Mouse (Mus musculus): ENCODE data around the gene Pfdn2. TPM values are rescaled to one million over a fixed set of nuclear protein-coding genes. Genes with fewer than 3 reads are reported as not detected.

Pfdn2 gene
- polyA plus RNA-seq, 1 experiment, result 73.2 TPM

DNA sequence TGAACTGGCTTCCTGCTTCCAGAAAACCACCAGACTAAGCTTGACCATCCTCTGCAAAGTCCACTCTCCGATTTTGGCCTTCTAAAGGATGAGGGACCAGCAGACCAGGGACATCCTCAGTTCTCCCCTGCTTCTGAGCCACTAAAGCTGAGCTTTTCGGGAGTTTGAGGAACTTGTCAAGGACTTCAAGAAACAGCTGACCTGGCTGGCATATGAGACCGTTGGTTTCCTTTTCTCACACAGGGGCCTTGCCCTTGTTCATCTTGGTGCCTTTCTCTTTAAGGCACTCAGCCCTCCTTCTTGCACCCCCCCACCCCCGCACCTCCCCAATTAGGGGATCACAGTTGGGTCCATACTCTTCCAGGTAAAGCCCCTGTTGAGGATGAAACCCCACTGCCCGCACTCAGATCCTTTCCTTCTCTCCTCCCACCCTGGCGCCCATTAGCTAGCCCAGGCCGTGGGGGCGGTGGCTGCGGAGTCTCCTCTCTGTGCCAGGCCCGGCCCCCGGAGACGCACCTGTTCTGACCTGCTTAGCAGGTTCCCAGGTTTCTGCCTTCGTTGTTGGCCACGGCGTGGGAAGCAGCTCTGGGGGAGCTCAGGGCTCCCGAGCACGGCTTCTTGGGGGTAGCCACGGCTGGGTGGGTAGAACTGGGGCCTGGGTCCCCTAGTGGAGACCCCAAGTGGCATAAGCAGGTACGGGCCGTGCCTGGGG lies 24.5 kb downstream of the Pfdn2 start, which contains the start of gene Nectin4:
TSS of gene Nectin4 (plus strand) at position 255 of the 712 bp plus-strand sequence.
- H3K4me3 ChIP-seq (ENCODE audit: insufficient read depth, low read depth, low read length), result no peak within 1 kb of the TSS
- no peak within 1 kb of the TSS for H3K27ac ChIP-seq (replicated peaks; ENCODE audit: low read depth, low read length)

DNA sequence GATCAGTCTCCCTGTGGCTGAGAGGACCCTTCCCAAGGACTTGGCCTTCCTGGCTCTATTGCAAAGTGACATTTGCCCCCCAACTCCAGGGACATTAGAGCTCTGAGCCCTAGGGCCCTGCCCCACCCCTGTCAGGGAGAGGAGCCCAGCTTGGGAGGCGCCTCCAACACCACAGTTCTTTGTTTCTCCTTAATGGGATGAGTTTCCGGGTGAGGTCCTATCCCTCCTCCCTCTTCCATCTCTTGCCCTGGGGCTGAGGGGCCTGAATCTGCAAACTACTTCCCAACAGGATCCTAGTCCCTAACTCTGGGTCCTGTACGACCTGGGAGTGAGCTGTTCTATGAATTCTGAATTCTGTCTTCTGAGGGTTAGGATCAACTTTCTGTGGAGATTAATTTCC lies 27.4 kb downstream of the Pfdn2 start:
- Histone ChIP-seq H3K4me1 (ENCODE audit: control insufficient read depth, insufficient read depth, insufficient read length, low read length) (no peaks in the 10 kb centered on the region), H3K4me3 (ENCODE audit: insufficient read depth, low read depth, low read length) (no peak overlapping the region), H3K27ac (replicated peaks; ENCODE audit: low read depth, low read length) (no peak overlapping the region)

More for the DNA sequence above, 24.5 kb downstream of the Pfdn2 start, which contains the start of gene Nectin4:
- no peaks in the 10 kb centered on the region for H3K4me1 ChIP-seq (ENCODE audit: control insufficient read depth, insufficient read depth, insufficient read length, low read length)

DNA sequence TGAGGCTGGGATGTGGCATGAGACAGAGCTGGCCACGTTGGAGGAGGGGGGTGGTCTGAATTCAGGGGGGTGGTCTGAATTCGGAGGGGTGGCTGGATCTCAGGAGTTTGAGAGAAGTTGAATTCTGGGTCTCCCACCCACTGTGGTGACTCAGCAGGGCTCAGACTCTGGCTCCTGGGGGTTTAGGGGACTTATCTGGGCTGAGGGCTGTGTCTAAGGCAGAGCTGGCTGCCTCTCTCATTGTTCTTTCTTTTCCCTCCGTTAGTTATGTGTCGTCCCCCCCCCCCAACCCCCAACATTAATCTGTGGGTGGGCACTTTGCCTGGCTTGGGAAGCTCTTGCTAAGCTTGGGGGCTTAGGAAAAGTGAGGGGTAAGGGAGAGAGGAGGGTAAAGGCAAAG lies 28.5 kb downstream of the Pfdn2 start:
- H3K4me1 ChIP-seq (ENCODE audit: control insufficient read depth, insufficient read depth, insufficient read length, low read length), result no peaks in the 10 kb centered on the region
- H3K4me3 ChIP-seq (ENCODE audit: insufficient read depth, low read depth, low read length), result no peak overlapping the region
- H3K27ac ChIP-seq (replicated peaks; ENCODE audit: low read depth, low read length), result no peak overlapping the region

DNA sequence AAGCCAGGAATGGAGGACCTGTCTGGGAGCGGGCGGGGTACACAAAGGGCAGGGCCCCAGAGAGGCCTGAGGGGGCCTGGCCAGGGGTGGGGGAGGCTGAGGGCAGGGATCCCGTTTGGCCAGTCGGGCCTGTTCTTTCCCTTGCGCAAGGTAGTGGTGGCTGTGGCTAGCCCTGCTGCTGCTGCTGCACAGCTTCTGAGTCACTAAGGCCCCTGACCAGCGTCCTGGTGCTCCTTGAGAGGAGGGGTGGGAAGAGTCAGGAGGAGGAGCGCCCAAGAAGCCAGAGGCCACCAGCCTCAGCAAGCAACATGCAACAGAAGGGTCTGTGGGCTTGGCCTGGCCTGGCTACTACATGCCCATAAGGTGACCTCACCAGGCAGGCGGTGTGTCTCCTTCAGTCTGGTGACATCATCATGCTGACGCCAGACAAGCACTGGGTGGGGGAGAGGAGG lies 30.2 kb downstream of the Pfdn2 start:
- Histone ChIP-seq H3K27ac (replicated peaks; ENCODE audit: low read depth, low read length) (no peak overlapping the region), H3K4me1 (ENCODE audit: control insufficient read depth, insufficient read depth, insufficient read length, low read length) (0 out of 2 replicates have a peak, but pooled peaks cover 3% of the 10 kb centered on the region)

DNA sequence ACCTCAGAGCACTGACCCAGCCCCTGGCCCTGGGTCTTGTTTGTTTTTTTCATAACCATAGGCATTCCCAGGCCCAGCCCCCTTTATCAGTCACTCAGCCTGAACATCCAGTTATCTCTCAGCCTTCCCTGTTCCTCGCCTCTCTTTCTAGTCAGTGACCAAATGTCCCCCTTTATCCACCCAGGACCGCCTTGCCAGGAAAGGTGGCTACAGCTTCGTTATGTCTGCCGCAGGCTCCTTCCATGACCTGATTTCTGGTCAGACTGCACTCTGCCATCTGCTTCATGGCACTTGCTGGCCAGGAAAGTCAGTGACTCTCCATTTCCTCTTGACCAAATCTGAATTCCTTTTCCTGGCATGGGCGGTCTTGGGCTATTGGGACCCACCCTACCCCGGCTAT lies 32.8 kb downstream of the Pfdn2 start:
- Histone ChIP-seq H3K27ac (replicated peaks; ENCODE audit: low read depth, low read length) (no peak overlapping the region), H3K4me3 (ENCODE audit: insufficient read depth, low read depth, low read length) (no peak overlapping the region), H3K4me1 (ENCODE audit: control insufficient read depth, insufficient read depth, insufficient read length, low read length) (0 out of 2 replicates have a peak, but pooled peaks cover 3% of the 10 kb centered on the region)

More for the DNA sequence above, 30.2 kb downstream of the Pfdn2 start:
- no peak overlapping the region for H3K4me3 ChIP-seq (ENCODE audit: insufficient read depth, low read depth, low read length)

DNA sequence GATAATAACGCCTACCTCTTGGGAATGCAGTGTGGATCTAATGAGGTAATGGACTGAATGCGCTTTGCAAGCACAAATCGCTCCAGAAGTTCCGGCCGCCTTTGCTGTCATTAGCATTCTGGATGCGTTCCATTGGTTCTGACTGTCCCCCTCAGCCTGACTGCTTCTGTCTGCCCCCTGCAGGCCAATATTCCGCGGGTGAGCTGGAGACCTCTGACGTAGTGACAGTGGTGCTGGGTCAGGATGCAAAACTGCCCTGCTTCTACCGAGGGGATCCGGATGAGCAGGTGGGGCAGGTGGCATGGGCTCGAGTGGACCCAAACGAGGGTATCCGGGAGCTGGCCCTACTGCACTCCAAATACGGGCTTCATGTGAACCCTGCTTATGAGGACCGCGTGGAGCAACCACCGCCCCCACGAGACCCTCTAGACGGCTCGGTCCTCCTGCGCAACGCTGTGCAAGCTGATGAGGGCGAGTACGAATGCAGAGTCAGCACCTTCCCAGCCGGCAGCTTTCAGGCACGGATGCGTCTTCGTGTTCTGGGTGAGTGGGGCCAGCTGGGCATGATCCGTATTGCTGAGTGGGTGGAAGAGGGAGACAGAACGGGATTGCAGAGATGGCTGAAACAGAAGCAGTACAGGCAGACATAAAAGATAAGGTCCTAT lies 34.6 kb downstream of the Pfdn2 start:
- Histone ChIP-seq H3K4me3 (ENCODE audit: insufficient read depth, low read depth, low read length) (0 out of 2 replicates have a peak overlapping the region, but pooled peaks have one; percentile 12), H3K4me1 (ENCODE audit: control insufficient read depth, insufficient read depth, insufficient read length, low read length) (0 out of 2 replicates have a peak, but pooled peaks cover 3% of the 10 kb centered on the region), H3K27ac (replicated peaks; ENCODE audit: low read depth, low read length) (no peak overlapping the region)

DNA sequence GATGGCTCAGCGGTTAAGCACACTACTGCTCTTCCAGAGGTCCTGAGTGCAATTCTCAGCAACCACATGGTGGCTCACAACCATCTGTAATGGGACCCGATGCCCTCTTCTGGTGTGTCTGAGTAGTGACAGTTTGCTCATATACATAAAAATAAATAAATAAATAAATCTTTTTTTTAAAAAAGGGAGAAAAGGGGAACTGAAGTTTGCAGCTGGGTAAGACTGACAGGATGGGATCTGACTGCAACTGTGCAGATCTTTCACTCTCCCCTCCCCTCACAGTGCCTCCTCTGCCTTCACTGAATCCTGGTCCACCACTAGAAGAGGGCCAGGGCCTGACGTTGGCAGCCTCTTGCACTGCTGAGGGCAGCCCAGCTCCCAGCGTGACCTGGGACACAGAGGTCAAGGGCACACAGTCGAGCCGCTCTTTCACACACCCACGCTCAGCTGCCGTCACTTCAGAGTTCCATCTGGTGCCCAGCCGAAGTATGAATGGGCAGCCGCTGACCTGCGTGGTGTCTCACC lies 36.7 kb downstream of the Pfdn2 start:
- H3K4me3 ChIP-seq (ENCODE audit: insufficient read depth, low read depth, low read length), result no peak overlapping the region
- H3K4me1 ChIP-seq (ENCODE audit: control insufficient read depth, insufficient read depth, insufficient read length, low read length), result 0 out of 2 replicates have a peak, but pooled peaks cover 3% of the 10 kb centered on the region
- H3K27ac ChIP-seq (replicated peaks; ENCODE audit: low read depth, low read length), result no peak overlapping the region

DNA sequence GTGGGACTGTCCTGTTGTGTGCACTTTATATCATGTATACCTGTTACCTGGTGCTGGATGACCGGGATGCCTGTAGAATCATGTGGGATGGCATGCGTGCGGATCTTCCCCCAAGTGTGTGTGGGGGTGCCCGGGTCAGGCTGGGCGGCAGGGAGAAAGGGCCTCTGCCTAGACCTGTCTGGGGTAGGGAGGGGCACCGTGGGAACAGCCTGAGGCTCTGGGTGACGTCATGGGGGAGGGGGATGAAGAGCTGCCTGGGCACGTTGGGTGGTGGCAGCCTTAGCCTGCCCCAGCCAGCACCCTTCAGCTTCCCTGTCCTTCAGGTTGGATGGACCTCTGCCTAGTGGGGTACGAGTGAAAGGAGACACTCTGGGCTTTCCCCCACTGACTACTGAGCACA lies 38.9 kb downstream of the Pfdn2 start:
- Histone ChIP-seq H3K27ac (replicated peaks; ENCODE audit: low read depth, low read length) (no peak overlapping the region), H3K4me3 (ENCODE audit: insufficient read depth, low read depth, low read length) (no peak overlapping the region), H3K4me1 (ENCODE audit: control insufficient read depth, insufficient read depth, insufficient read length, low read length) (0 out of 2 replicates have a peak, but pooled peaks cover 3% of the 10 kb centered on the region)

DNA sequence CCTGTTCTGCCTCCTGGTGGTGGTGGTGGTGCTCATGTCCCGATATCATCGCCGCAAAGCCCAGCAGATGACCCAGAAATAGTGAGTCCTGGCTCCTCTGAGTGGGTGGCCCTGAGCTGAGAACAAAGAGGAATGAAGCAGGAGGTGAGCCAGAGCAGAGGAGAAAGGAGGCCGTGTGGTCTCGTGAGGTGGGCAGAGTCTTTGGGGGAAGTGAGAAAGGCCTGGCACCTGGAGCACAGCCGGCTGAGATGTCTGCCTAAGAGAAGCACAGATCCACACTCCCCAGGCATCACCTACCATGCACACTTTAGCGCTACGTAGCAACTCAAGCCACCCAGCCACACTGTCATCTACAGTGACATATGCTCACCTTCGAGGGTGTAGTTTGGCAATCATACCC lies 39.7 kb downstream of the Pfdn2 start:
- no peak overlapping the region for H3K27ac ChIP-seq (replicated peaks; ENCODE audit: low read depth, low read length)
- H3K4me1 ChIP-seq (ENCODE audit: control insufficient read depth, insufficient read depth, insufficient read length, low read length), result 0 out of 2 replicates have a peak, but pooled peaks cover 1% of the 10 kb centered on the region
- H3K4me3 ChIP-seq (ENCODE audit: insufficient read depth, low read depth, low read length), result no peak overlapping the region

DNA sequence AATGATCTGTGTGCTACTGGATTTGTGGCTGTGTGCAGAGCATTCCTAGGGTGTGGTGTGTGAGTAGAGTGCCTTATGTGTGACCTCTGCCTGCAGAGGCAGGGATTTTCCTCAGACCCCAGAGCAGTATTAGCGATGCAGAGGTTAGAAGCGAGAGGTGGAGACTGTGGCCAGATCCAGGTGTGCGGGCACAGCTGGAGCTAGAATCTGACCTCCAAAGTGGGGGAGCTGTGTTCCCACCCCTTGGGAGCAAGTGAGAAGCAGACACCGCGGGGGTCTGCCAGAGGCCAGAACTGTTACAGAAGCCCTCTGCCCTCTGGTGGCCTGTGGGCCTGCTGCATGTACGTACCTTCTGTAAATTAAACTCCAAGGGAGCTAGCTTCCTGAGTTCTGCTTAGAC lies 41.6 kb downstream of the Pfdn2 start:
- H3K27ac ChIP-seq (replicated peaks; ENCODE audit: low read depth, low read length), result no peak overlapping the region
- no peak overlapping the region for H3K4me3 ChIP-seq (ENCODE audit: insufficient read depth, low read depth, low read length)
- no peaks in the 10 kb centered on the region for H3K4me1 ChIP-seq (ENCODE audit: control insufficient read depth, insufficient read depth, insufficient read length, low read length)

DNA sequence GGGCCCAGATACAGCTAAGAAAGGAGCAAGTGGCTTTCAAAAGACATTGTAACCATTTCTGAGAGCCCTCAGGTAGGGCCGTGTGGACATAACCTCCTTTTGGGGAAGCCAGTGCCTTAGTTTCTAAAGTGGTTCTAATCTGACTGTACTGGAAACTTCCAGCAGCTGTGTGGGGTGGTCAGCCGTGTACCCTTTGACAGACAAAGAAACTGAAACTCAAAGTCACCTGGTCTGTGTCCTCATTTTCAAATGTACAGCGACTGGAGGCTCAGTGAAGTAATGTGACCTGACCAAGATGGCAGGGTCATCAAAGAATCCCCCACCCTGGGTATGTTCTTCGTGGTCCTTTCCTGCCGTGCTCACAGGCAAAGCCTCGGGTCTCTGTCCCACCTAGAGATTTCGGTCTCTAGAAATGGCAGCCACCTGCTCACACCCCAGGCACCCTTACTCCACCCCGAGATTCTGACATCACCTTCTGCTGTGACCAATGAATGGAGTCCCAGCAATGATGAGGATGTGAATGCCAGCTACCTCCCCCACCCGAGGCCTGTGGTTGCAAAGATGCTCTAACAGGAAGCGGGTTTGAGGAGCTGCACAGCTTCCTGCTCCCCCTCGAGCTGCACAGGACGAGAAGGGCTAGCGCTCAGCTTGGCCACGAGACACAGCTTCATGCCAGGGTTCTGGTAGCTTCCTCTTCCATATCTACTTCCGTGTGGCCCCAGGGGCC lies 43.1 kb downstream of the Pfdn2 start, which contains the start of gene Arhgap30:
TSS of gene Arhgap30 (plus strand) at position 579 of the 727 bp plus-strand sequence.
- Histone ChIP-seq H3K27ac (replicated peaks; ENCODE audit: low read depth, low read length) (peak within 1 kb of the TSS; percentile 94), H3K4me3 (ENCODE audit: insufficient read depth, low read depth, low read length) (peak within 1 kb of the TSS; percentile 62)

DNA sequence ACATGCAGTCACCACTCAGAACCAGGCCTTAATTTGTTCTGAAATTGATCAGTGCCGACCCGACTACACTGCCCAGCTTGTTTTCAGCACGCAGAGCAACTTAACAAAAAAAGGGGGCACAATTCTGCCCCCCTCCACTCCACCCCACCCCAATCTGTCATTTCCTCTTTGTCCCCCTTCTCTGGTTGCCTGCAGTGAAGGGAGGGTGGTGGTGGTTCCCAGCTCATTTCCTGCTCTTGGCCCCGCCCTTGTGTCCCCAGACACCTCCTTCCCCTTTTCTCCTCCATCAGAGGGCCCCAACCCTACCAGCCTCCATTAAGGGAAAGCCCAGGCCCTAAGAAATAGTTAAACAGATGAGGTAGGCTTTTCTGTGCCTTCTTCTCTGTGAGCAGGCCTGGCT lies 44.6 kb downstream of the Pfdn2 start:
- H3K4me3 ChIP-seq (ENCODE audit: insufficient read depth, low read depth, low read length), result peak overlapping the region; percentile 62
- H3K27ac ChIP-seq (replicated peaks; ENCODE audit: low read depth, low read length), result peak overlapping the region; percentile 94
- no peaks in the 10 kb centered on the region for H3K4me1 ChIP-seq (ENCODE audit: control insufficient read depth, insufficient read depth, insufficient read length, low read length)

More for the DNA sequence above, 43.1 kb downstream of the Pfdn2 start, which contains the start of gene Arhgap30:
- H3K4me1 ChIP-seq (ENCODE audit: control insufficient read depth, insufficient read depth, insufficient read length, low read length), result no peaks in the 10 kb centered on the region

DNA sequence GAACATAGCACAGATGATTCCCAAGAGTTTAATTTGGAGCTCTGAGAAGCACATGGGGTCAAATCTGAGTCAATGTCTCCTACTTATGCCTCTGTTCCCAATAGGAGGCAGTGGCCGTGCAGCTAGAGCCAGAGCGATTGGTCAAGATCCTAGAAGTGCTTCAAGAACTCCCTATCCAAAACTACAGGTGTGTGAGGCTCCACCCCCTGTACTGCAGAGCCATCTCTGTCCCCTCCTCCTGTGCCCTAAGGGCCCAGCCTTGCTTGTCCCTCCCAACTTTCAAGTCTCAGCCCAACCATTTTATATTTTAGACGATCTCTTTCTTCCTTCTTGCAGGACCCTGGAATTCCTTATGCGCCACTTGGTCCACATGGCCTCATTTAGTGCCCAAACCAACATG lies 56.4 kb downstream of the Pfdn2 start:
- no peaks in the 10 kb centered on the region for H3K4me1 ChIP-seq (ENCODE audit: control insufficient read depth, insufficient read depth, insufficient read length, low read length)
- H3K27ac ChIP-seq (replicated peaks; ENCODE audit: low read depth, low read length), result no peak overlapping the region
- H3K4me3 ChIP-seq (ENCODE audit: insufficient read depth, low read depth, low read length), result no peak overlapping the region

DNA sequence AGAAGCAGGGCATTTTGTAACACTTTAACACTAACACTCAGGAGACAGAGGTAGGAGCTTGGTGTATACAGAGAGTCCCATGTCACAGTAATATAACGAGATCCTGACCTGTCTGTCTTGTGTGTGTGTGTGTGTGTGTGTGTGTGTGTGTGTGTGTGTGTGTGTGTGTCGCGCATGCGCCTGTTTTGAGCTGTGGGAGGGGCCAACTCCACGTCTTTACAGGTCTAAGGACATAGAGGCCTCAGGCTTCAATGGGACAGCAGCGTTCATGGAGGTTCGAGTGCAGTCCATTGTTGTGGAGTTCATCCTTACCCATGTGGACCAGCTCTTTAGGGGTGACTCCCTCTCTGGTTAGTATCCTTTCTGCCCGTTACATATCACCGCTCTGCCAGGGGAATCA lies 57.5 kb downstream of the Pfdn2 start:
- H3K27ac ChIP-seq (replicated peaks; ENCODE audit: low read depth, low read length), result no peak overlapping the region
- no peaks in the 10 kb centered on the region for H3K4me1 ChIP-seq (ENCODE audit: control insufficient read depth, insufficient read depth, insufficient read length, low read length)
- no peak overlapping the region for H3K4me3 ChIP-seq (ENCODE audit: insufficient read depth, low read depth, low read length)

DNA sequence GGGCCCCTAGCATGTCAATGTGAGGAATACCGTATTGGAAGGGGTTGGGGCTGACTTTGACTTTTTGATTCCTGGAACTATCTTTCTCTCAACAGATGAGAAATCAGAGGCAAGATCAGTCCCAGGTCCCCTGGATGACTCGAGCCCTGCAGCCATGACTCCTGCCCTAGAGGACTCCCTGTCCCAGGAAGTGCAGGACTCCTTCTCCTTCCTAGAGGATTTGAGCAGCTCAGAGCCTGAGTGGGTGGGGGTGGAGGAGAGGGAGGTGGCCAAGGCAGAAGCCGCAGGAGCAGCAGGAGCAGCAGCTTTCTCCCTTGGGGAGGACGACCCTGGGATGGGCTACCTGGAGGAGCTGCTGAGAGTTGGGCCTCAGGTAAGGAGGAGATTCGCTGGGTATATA lies 61.8 kb downstream of the Pfdn2 start:
- Histone ChIP-seq H3K4me3 (ENCODE audit: insufficient read depth, low read depth, low read length) (no peak overlapping the region), H3K27ac (replicated peaks; ENCODE audit: low read depth, low read length) (no peak overlapping the region), H3K4me1 (ENCODE audit: control insufficient read depth, insufficient read depth, insufficient read length, low read length) (no peaks in the 10 kb centered on the region)

Measured in brown adipose tissue, adult 24 weeks (tissue).